Mouse (Mus musculus) adrenal gland, postnatal 14 days (tissue): ENCODE results near the gene Crybb1. TPM values are rescaled to one million over a fixed set of nuclear protein-coding genes. Genes with fewer than 3 reads are reported as not detected.

Source experiments
- DNase-seq: peaks from one replicate; pipeline ENCODE4 v3.0.0; 2021; ENCODE audit warnings: mixed read lengths
- total RNA-seq: library from RNA; stranded (reverse); gene quantifications from 2 replicates; pipeline ENCODE4 v1.2.3, GENCODE M21; 2021

Crybb1 gene
- total RNA-seq, 1 experiment from 2014 or later: 1.9 TPM

GRCm38 (mm10) chr5:112237866-112238570, 17.6 kb upstream of the Crybb1 start:
- DNase-seq: no peak

- DNase-seq: no peak
These were observed 16.7 kb upstream of the Crybb1 start for GRCm38 (mm10) chr5:112238781-112239482.

GRCm38 (mm10) chr5:112240761-112241160, 14.9 kb upstream of the Crybb1 start:
- DNase-seq: peak; percentile 94

GRCm38 (mm10) chr5:112241849-112242248, 13.8 kb upstream of the Crybb1 start:
- no peak for DNase-seq

GRCm38 (mm10) chr5:112242361-112242778, 13.2 kb upstream of the Crybb1 start:
- peak; percentile 73 for DNase-seq

- DNase-seq: no peak
These were observed 12.6 kb upstream of the Crybb1 start for GRCm38 (mm10) chr5:112243041-112243440.

- DNase-seq: no peak
These were observed 11.9 kb upstream of the Crybb1 start for GRCm38 (mm10) chr5:112243539-112244274.

GRCm38 (mm10) chr5:112244275-112244562, 11.4 kb upstream of the Crybb1 start:
- no peak for DNase-seq

- DNase-seq: no peak
These were observed 10.6 kb upstream of the Crybb1 start for GRCm38 (mm10) chr5:112244890-112245615.

- DNase-seq: no peak
These were observed 8.2 kb upstream of the Crybb1 start for GRCm38 (mm10) chr5:112247399-112247798.

GRCm38 (mm10) chr5:112249106-112249505, 6.5 kb upstream of the Crybb1 start:
- DNase-seq: peak; percentile 59

- peak; percentile 76 for DNase-seq
These were observed 3.2 kb upstream of the Crybb1 start, which contains the start of gene Cryba4 for GRCm38 (mm10) chr5:112252400-112252799. Cryba4 (minus strand) TSS chr5:112252518.

GRCm38 (mm10) chr5:112253169-112253568, 2.4 kb upstream of the Crybb1 start:
- DNase-seq: peak; percentile 76

GRCm38 (mm10) chr5:112254282-112254806, 1.3 kb upstream of the Crybb1 start:
- peak; percentile 96 for DNase-seq

GRCm38 (mm10) chr5:112256457-112256856, 842 bp downstream of the Crybb1 start:
- no peak for DNase-seq

GRCm38 (mm10) chr5:112257896-112258295, 2.3 kb downstream of the Crybb1 start:
- DNase-seq: no peak

- DNase-seq: no peak
These were observed 4.4 kb downstream of the Crybb1 start for GRCm38 (mm10) chr5:112259862-112260650.

- no peak for DNase-seq
These were observed 5.2 kb downstream of the Crybb1 start for GRCm38 (mm10) chr5:112260818-112261217.

- DNase-seq: no peak
These were observed 8.5 kb downstream of the Crybb1 start for GRCm38 (mm10) chr5:112264099-112264498.

- DNase-seq: no peak
These were observed 9.5 kb downstream of the Crybb1 start for GRCm38 (mm10) chr5:112265110-112265509.

- DNase-seq: no peak
These were observed 9.9 kb downstream of the Crybb1 start for GRCm38 (mm10) chr5:112265515-112265914.
